Mouse (Mus musculus) CH12F3 (cell line): ENCODE data around the gene Snrpa1.

ENCODE experiments used
- in situ Hi-C: fragments of 300-500 bp; cut with MboI; formaldehyde crosslinking; loops from 2 replicates; pipeline ENCODE4 v1.14.3; 2020; ENCODE audit warnings: low sequenced_read_pairs

Gene Snrpa1

GRCm38 (mm10) chr7:66058703-66059102 lies at the start of gene Snrpa1:
Gene Snrpa1, plus strand, starts transcription at chr7:66059003.
- in situ Hi-C loops, result loop anchor here (10.0 kb wide), 1 partner anchor 354 kb away; no protein-coding TSS in a partner anchor

GRCm38 (mm10) chr7:66010518-66010917 lies 48.3 kb upstream of the Snrpa1 start:
- in situ Hi-C loops, result no loop called here

GRCm38 (mm10) chr7:66027747-66028146 lies 31.1 kb upstream of the Snrpa1 start:
- in situ Hi-C loops, result no loop called here

GRCm38 (mm10) chr7:66028766-66029512 lies 29.9 kb upstream of the Snrpa1 start:
- in situ Hi-C loops, result no loop called here

DNA sequence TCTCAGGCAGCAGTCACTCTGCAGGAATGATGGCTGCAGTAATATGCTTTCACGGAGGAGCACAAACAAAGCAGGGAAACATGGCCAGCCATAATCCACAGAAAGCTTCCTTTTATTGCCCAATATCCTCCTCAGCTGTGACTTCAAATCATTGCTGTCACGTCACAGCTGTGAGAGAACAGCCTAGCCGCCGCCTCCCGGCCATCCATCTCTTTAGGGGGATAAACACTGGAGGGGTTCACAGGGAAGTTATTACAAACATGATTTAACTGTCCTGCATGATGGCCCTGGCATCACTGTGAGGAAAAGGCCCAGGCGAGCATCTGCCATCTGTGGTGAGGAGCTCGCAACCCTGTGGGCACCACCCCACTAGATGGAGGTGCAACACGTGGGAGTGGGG lies 22.0 kb upstream of the Snrpa1 start:
- in situ Hi-C loops, result no loop called here

DNA sequence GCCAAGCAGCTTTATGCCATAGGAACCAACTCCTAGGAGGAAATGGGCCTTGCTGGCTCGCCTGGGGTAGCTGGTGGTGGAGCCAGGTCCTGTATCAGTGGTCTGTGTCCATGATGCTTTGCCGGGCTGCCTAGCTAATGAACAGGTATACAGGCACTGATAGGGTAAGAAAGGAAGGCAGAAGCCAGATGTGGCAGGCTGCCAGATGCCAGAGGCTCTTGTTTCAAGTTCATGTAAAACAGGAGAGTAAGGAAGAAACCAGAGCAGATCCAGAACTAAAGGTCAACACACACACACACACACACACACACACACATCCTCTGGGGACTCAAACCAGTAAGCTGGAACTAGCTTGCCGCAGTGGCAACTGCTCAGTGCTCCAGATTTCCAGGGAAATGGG lies 20.5 kb upstream of the Snrpa1 start:
- in situ Hi-C loops, result no loop called here

- in situ Hi-C loops, result no loop called here
Observed at GRCm38 (mm10) chr7:66038730-66039129, 20.1 kb upstream of the Snrpa1 start.

DNA sequence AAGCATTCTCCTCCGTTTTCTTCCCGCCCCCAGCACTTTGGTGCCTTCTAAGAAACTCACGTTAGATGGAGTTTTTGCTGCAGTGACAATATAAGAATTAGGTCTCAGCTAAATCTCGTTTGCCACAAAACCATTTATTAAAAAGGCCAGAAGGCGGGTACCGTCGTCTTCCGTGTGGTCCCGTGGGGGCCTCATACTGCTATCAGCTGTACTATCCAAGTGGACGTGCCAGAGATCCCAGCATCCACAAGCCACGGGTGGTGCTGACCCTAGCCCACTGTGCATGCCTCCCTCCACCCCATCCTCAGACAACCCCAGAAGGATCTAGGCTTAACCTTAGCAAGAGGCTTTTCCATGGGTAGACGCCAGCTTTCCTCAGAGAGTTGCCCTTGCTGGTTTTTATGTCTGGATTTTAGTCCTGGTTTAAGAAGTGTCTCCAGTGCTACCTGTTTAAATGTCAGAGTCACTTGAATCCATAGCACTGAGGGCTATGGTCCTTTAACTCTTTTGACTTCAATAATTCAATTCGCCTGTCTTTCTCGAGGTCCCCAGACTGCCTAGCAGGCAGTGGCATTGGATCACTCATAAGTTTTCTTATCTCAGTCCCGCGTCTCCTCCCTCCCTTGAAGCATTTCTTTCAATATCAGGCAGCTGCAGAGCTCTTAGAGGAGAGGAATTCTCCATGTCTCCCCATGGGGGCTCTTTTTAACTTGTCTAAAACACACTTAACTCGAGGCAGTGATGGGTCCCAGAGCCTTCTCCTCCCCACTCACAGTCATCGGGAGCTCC lies 18.6 kb upstream of the Snrpa1 start:
- in situ Hi-C loops, result no loop called here

DNA sequence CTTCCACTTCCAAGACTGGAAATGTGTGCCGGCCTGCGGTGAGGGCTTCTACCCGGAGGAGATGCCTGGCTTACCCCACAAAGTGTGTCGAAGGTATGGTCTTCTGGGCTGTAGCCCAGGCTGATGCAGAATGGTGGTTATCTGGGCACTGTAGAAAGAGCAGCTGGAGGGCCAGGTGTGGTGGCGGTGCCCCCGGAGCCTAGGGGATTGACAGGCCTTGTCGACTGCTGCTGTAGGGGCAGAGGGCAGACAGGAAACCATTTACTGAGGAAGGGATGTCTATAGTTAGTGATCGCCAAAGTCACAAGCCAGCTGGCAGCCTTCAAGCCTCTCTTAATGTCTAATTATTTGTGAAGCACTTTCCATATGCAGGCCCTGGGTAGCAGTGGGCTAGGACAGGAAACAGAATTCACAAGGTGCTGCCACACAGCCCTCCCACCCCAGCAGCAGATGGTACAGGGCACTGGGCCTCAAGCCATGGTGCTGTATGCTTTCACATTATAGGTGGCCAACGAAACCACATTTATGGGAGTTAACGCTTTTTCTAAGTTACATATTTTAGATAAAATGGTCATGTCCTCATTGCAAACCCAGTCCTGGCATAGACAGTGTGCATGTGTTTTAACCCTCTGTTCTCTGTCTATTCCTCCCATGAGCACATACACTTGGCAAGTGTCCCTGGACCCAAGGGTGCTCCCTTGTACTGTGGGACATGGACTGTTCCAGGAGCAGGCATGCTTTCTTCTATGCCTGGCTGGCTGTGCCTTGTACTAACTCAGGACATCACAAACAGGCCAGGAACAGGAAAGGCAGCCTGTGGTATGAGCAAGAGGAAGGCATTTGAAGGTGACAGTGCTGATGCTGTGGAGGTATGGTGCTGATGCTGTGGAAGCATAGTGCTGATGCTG lies 15.0 kb upstream of the Snrpa1 start, which contains the start of gene Gm45213:
Gene Gm45213 (plus strand): TSS at position 51 of the 908 bp plus-strand sequence.
- in situ Hi-C loops, result no loop called here

- in situ Hi-C loops, result no loop called here
Observed at GRCm38 (mm10) chr7:66044617-66045016, 14.2 kb upstream of the Snrpa1 start.

- in situ Hi-C loops, result no loop called here
Observed at GRCm38 (mm10) chr7:66046921-66047918, 11.6 kb upstream of the Snrpa1 start.

DNA sequence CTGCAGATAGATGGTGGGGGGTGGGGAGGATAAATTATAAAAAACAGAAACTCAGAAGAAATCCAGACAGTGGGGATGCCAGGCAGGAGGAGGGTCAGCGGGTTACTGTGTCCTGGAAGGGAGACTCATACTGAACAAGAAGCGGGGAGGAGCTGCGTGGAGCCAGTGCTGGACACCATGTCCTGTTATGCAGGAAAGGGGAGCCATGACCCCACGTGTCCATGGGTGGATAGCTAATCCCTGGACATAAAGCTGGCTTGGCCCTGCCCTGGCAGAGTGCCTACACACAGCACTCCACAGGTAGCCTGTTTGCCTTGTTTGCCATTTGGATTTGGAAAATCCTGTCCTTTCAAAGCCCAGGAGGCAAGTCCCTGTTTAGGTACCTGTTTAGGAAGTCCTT lies 10.8 kb upstream of the Snrpa1 start:
- in situ Hi-C loops, result no loop called here

DNA sequence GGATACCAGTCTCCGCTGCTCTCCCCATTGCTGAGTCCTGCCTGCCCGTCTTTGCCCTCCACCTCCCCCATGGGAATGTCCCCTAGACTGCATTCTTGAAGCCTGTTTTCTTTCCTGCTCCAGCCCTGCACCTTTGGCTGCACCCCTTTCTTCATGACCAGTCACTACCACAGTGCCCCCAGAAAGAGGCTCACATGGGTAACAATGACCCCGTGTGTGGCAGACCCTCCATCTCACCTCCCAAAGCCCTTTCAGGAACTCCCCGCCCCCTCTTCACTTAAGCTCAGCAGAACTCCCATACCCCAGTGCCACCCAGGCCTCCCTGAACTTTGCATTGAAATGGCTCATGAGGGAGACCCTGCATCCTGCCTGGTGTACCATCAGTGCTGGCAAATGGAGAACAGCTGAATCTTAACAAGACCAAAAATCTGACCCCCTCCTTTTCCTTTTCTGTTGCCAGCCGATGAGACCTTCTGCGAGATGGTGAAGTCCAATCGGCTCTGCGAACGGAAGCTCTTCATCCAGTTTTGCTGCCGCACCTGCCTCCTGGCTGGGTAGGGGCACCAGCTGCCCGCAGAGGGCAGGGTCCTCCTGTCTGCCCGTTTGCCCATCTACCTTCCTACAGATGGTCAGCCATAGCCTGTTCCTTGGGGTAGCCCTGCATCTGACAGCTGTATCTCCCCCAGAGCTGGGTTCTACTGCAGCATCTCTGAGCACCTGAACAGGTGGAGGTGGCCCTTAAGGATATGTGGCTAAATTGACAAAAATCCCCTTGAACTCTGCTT lies 10.2 kb upstream of the Snrpa1 start:
- in situ Hi-C loops, result no loop called here

- in situ Hi-C loops, result loop anchor here (10.0 kb wide), 1 partner anchor 349 kb away; no protein-coding TSS in a partner anchor
Observed at GRCm38 (mm10) chr7:66053946-66054483, 4.8 kb upstream of the Snrpa1 start.

DNA sequence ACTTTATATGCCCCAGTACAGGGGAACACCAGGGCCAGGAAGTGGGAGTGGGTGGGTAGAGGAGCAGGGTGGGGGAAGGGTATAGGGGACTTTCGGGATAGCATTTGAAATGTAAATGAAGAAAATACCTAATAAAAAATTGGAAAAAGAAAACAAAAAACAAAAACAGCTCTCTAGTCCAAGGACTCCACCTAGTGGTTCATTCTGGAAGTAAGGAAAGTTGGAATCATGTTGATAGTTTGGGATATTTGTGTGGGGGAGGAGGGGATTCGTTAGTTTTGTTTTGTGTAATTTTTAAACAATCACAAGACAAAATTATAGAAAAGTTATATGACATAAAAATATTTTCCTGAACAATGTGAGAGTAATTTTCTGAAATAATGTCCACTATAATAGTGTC lies 3.4 kb upstream of the Snrpa1 start:
- in situ Hi-C loops, result loop anchor here (10.0 kb wide), 1 partner anchor 351 kb away; no protein-coding TSS in a partner anchor

DNA sequence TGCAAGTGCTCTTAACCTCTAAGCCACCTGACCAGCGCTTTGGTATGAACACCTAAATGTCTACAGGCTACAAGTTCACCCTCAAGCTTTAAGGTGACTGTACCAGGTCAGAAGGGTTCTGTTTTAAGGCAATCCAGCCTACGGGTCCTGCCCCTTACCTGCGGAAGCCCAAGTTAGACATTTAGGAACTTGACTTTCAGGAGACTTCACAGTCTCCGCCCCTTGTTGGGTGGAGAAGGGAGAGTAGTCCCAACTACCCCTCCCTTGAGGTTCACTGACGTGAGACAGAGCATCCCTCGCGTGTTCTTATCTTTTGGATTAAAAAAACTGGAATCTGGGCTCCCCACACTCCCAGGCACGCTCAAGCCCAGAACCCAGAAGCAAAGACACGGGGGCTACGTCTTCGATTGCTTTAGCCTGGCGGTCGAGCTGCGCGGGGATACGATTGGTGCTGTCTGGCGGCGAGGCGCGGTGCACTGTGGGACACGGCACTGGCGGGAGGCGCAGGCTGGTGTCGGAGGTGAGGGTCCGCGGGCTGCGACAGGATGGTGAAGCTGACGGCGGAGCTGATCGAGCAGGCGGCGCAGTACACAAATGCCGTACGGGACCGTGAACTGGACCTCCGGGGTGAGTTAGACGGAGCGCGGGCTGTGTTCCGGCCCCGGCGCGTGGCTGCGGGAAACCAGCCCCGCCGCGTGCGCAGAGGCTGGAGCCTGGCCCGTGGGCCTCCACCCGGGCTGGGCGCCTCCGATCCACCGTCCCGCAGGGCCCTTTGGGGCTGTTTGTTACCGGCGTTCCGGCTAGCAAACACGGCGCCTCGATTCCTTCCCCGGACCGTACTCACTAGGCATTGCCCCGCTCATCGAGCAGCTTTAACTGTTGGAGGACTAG lies 1.5 kb downstream of the Snrpa1 start:
- in situ Hi-C loops, result no loop called here

- in situ Hi-C loops, result no loop called here
Observed at GRCm38 (mm10) chr7:66061057-66061456, 2.3 kb downstream of the Snrpa1 start.

- in situ Hi-C loops, result no loop called here
Observed at GRCm38 (mm10) chr7:66076411-66076810, 17.6 kb downstream of the Snrpa1 start.
